Mouse (Mus musculus): ENCODE data around the gene Paxip1.

Paxip1 gene

DNA sequence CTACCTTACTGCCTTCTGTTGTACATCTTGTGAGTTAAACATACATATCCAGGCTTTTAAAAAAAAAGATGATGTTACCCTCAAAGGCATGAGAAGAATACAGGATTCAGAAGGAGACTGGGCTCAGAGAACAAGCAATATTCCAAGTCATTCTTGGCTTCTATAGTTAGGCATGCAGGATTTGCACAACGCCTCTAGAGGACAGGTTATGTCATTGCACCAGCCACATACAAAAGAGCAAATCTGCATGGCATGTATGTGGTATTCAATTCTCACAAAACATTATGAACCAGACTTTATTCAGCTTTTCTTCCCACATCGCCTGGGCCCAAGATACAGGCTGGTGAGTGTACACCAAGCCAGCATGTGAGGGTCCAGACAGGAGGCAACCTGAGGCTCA, 67.0 kb downstream of the Paxip1 start:
- DNase-seq = no peak

DNA sequence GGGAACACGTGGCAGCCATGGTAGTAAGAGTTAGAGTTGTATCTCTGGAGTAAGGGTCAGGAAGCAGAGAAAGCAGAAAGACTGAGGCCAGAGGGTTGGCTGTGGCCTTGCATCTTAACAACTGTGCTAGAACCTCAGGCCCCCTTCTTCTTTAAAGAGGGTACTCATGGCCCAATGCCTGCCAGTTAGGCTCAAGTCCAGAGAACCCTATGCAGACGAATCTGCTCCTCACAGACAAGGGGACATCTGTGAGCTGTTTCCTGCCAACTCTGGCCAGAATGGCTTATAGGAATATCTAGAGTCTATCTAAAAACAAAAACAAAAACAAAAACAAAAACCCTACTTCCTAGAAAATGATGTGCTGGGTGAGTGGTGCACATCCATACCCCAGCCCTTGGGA, 72.2 kb downstream of the Paxip1 start:
- no peak for DNase-seq

DNA sequence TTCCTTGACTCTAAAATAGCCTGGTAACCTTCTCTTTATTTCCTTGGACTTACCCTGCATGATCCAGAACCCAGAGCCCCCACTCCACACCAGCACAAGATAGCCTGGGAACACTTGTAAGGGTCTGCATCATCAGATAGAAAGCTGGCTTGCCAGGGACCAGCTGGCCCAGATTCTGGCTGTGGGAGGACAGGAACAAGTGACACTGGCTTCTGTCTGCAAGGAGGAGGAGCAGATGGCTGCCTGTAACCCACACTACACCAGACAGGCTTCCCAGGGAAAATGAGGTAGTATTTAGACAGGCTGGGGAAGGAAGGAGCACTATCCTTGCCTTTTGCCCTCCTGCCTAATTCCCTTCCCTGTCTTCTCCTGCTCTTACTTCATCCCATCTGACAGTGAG, 74.2 kb downstream of the Paxip1 start:
- no peak for DNase-seq

DNA sequence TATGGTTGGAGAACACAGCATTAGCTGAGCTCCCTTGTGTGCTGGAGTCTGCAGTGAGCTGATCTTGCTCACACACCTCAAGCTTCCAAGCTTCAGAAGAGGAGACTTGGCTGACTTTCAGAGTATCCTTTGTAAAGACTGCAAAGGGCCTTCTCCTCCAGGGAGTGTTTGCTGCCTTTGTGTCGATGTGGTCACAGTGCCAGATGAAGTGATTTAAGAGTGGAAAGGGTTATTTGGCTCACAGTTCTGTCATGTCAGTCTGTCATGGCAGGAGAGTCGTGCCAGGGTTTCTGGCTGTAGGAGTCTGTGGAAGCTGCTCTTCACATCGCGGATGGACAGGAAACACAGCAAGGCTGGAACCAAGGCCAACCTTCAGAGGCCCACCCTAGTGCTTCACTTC, 75.5 kb downstream of the Paxip1 start:
- no peak for DNase-seq

DNA sequence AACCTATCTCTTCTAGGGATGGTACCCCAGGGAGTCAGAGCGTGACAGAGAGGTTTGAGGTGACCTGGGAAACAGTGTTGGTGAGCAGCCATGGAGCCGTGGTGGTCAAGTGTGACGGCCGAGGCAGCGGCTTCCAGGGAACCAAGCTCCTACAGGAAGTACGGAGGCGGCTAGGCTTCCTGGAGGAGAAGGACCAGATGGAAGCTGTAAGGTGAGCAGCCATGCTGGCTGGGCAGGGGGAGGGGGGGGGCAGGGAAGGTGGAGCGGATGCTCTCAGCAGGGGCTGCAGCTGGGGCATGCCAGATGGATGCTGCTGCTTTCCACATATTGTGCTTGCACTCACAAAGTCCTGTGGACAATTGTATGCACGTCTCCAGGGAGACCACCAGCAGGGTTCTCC, 77.1 kb downstream of the Paxip1 start:
- DNase-seq = no peak

DNA sequence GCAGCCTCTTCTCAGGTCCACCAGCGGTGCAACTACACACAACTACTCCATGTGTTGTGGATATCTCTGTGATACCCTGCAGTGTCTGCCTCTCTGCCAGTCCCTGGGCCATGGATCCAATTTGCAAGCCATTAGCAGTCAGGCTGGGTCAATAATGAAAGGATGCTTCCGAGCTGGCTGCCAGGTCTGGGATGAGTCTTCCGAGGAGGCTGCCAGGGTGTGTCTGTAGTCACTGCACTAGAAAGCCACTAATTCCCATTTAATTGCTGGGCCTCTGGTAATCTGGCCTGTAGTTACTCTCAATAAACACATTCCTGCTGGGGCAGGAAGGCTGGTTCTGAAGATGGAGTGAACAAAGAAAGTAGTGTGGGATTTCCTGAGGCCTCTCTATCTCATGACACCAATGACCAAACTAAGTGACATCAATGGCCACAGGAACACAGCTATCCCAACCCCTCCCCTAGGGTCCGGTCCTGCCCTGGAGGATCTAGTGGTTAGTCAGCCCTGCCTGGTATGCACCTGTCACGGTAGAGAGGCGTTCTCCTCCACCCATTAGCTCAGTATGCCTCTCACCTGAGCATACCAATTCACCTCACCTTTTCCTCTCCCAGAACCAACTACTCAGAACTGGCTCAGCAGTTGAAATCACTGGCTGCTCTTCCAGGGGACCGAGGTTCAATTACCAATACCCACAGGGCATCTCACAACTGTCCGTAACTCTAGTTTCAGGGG, 79.9 kb downstream of the Paxip1 start:
- DNase-seq = no peak

DNA sequence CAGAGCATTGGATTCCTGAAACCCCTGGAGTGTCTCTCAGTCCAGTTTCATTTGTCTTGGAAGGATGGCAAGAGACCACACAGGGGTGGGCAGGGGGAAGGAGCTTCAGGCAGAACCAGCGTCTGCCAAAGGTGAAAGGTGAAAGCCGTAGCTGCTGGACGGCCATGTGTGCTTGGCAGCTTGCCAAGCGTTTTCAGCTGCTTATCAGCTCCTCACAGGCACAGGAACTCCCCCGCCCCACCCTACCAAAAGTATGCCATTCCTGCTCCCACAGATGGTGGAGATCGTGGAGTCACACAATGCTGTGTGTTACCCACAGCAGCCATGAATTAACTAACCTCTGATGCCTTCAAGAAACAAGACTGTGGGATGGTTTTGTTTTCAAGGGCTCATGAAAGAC, 83.3 kb downstream of the Paxip1 start:
- peak; percentile 94 for DNase-seq

DNA sequence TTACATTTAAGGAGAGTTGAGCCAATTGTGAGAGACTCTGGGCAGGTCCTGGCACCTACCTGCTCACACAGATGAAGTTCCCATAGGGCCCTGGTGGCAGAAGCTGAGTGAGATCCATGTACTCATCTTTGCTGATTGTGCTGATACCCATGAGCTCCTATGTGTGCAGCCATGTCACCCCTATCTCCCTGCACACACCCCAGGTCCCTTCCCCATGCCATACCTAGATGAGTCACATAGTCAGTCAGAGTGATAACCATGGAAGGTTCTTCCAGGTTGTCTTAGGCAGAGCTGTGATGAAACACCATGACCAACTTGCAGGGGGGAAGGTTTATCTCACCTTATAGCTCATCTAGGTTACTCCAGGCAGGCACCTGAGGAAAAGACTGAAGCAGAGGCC, 84.2 kb downstream of the Paxip1 start:
- DNase-seq = peak; percentile 70

DNA sequence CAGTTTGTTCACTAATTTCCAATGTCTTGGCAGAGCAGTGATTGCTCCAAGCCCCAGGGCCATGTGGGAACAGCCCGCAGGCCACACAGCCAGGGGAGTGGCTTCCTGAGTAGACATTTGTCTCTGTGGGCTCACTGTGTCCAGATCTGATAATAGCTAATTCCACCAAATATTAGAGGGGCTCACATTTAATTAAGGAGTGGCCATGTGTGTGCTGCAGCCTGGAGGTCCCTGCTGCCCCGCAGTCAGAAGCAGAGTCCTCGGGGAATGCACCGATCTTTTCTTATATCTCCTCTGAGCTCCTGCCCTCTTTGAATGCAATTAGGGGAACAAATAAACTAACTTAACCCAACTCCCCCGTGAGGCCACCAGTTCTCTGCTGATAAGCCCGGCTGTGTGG, 84.9 kb downstream of the Paxip1 start:
- no peak for DNase-seq

DNA sequence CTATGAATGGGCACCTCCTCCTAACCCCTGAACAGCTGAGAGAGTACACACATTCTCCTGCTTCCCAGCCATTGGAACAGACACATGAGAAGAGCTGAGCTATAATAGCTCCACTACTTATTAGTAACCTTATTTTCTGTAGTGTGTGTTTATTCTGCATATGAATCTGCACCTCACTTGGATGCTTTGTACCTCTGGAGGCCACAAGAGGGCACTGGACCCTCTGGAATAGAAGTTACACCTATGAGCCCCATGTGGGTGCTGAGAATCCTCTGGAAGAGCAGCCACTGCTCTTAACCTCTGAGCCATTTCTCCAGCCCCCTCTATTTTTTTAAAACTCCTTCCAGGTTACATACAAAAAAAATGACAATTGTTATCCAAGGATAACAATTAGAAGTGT, 86.5 kb downstream of the Paxip1 start:
- DNase-seq = peak; percentile 21

DNA sequence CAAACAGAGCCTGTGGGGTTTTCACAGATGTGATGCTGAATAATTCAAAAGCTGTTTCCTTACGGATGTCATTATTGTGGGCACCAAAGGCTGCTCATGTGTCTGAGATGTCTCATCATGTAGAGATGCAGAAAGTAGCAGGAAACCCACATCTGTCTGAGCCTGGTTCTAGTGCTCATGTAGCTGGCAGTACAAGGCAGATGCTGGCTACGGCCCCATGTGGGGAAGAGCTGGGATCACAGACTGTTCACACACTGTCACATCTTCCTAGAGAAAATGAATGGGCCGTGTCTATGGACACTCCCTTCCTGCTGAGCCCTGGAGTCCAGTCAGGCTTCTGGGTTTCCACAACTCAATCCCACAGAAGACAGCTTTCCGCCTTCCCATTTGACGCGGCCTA, 89.0 kb downstream of the Paxip1 start:
- no peak for DNase-seq
